Mouse (Mus musculus) liver, postnatal 0 days (tissue): ENCODE results near the gene Neurog1.

ENCODE experiments used
- CTCF ChIP-seq: sonication (generic); IDR thresholded peaks from 2 replicates; pipeline ENCODE4 v1.5.1; 2016; ENCODE audit warnings: antibody characterized with exemption, low read depth
- EP300 ChIP-seq: IDR thresholded peaks from 2 replicates; pipeline ENCODE4 v1.6.1; 2016; ENCODE audit warnings: antibody characterized with exemption, low read depth, mild to moderate bottlenecking

- TF ChIP-seq CTCF (peak; percentile 39; the same call in 1 of the 2 replicates), EP300 (no peak)
Observed at GRCm38 (mm10) chr13:56280356-56280755, 28.4 kb upstream of the Neurog1 start.
